Mouse (Mus musculus) layer of hippocampus, adult 2 months (tissue): ENCODE results near the gene Gsdma. TPM values are rescaled to one million over a fixed set of nuclear protein-coding genes. Genes with fewer than 3 reads are reported as not detected.
"Not testable (repeated sequence)": the region's sequence is repeated elsewhere in the genome, so short reads cannot be mapped to it uniquely, and the experiment has no call there.

Source experiments
- DNase-seq, 2 experiments: peaks; one replicate each; pipeline ENCODE4 v3.0.0; 2022; ENCODE audit warnings: low spot score in 2 of 2
- H3K27ac ChIP-seq: fragments of 200-600 bp; 2 replicates; pipeline ENCODE4 v1.8.1; 2022
- H3K4me3 ChIP-seq: fragments of 200-600 bp; 2 replicates; pipeline ENCODE4 v1.8.1; 2022; ENCODE audit warnings: mild to moderate bottlenecking
- CTCF ChIP-seq: fragments of 200-600 bp; conservative IDR thresholded peaks from 2 replicates; pipeline ENCODE4 v1.8.1; 2022; ENCODE audit warnings: antibody characterized with exemption, mild to moderate bottlenecking, moderate library complexity
- total RNA-seq, 2 experiments: library from RNA; stranded (reverse); gene quantifications; 2 replicates each; pipeline ENCODE4 v1.2.3; 2021

The Gsdma gene
- total RNA-seq, 2 experiments from 2014 or later, result not detected

DNA sequence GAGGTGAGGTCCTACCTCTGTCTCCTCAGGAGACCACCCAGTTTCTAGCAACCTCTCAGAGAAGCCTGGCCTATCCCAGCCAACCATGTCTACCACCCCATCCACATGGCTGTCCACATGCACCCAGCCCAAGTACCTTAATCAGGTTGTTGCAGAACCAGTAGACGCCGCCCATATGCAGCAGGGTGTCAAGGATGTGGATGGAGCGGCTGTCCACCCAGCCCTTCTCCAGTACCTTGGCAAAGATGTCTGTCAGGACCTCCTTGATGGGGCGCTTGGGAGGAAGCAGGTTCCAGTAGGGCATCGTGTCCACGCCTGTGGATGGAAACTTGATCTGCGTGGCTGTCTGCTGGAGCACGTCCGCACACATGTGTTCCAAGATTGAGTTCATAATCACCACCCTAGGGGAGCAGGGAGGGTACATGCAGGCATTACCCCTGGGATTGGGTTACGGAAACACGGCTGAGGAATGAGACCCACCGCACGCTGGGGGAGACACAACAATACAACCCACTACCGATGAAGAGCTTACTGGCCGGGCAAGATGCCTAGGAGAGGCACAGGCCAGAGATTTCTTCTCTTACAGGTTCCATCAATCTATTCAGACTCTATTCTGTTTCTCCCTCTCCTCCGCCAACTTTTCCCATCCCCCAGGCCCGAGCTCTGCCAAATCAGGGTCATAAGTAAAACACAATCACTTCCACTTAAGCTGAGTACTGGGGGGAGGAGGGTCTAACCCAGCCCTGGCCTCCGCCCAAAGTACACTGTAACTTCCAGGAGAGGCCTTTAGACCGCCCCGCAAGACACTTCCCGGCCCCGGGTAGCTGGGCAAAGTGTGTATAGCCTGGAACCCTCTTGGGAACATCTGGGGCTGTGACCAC, 43.5 kb downstream of the Gsdma start:
- Histone ChIP-seq H3K4me3 (no peak overlapping the region), H3K27ac (no peak overlapping the region)
- no peak for DNase-seq
- TF ChIP-seq CTCF, result no peak

DNA sequence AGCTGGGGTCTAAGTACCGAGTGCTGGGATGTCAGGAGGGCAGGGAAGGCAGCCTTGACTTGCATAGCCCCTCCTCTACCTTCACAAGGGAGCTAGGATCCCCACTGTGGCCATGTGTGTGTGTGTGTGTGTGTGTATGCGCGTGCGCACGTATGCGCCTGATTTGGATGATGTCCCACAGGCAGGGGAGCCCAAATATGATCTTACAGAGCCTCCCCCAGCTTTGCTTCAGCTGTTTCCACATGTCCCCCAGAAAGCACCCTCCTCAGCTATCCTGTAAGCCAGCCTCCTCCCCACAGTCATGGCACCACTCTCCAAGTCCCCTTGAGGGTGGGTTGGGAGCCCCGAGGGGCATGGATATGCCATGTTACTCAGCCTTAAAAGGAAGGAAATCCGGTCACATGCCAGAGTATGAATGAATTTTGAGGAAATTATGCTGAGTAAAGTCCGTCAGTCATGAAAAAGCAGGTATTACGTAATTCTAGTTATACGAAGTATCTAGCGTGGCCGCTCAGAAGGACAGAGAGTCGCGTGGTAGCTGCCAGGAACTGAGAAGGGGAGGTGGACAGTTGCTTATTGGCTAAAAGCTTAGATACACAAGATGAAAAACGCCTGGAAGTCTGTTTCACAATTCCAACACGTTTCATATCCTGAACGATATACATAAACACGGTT, 44.3 kb downstream of the Gsdma start:
- no peak for DNase-seq
- no peak overlapping the region for H3K4me3 ChIP-seq
- TF ChIP-seq CTCF, result no peak
- H3K27ac ChIP-seq, result no peak overlapping the region

DNA sequence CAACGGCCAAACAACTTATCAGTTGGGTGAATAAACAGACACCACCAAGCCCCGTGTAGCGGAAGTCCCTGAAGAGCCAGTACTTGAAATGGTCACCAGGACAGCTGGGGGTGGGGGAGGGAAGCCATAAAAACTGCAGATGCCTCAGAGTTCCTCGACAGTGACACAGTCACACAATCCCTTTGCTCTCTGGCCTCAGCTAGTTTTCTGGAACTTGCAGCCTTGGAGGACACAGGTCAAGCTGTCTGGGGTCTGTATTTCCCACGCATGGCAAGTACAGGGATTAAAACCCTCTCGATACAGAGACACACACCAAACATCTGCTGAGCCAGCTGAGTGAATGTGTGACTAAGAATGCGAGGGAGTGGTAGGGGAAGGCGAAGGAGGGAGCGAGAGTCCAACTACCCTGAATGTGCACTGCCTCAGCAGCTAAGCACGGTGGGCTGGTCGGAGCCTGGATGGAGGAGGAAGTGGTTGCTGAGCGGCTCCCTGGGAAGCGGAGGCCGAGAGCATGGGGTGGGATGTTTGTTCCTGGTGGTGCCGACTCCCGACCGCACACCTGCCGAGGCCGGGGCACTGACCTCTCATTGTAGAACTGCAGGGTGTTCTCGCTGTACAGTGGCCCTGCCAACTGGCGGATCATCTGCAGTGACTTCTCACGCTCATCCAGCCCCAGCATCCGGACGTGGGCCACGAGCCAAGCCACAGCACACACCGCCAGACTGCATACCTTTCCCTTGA, 45.0 kb downstream of the Gsdma start:
- DNase-seq, result no peak
- H3K27ac ChIP-seq, result peak overlapping the region; percentile 29; the same call in 1 of the 2 replicates
- TF ChIP-seq CTCF, result no peak
- H3K4me3 ChIP-seq, result no peak overlapping the region; the same call in 1 of the 2 replicates

DNA sequence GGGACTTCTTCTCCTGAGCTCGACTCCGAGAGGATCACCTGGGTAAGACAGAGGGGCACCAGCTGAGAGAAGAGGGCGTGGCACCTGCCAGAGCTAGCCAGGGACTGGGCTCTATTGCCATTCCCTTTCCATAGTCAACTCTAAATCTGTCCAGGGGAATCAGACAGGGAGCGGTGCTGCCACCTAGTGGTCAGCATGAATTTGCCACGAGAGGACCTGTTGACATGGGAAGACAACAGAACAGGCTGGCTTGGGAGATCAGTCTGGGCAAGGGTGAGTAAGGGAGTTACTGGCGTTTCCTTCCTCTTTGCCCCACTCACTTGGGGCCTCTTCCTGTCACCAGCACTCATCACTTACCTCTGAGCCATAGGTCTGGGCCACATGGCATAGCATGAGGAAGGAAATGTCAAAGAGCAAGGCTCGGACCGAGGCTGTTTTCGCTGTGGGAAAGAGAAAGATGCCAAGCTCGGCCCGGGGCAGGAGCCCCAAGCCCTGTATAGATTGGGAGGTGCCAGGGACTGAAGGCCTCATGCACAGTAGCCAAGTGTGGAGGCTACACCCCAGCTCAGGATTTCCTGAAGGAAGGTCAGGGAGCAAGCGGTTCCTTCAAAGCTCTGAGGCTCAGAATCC, 46.4 kb downstream of the Gsdma start:
- peak; percentile 71 to 86 for DNase-seq
- 0 out of 2 replicates have a peak overlapping the region, but pooled peaks have one; percentile 19 for H3K27ac ChIP-seq
- TF ChIP-seq CTCF, result peak; percentile 96
- H3K4me3 ChIP-seq, result no peak overlapping the region

DNA sequence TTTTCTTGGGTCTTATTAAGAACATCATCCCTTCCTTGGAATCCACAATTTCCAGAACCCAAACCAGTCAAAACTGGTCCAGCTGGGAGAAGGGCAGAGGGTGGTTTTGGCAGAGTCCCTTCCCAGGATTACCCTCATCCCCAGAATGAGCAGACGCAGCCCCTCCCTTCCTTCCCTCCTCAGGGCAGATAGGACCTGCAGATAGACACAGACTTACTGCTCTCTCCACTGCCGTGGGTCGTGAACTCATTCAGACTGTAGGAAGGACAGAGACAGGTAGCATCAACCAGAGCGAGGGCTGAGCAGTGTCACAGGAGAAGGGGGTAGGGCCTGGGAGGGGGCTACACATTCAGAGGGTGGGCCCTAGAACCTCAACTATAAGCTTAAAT, 46.9 kb downstream of the Gsdma start:
- Histone ChIP-seq H3K27ac (0 out of 2 replicates have a peak overlapping the region, but pooled peaks have one; percentile 19), H3K4me3 (no peak overlapping the region)
- TF ChIP-seq CTCF, result no peak
- DNase-seq, result no peak

DNA sequence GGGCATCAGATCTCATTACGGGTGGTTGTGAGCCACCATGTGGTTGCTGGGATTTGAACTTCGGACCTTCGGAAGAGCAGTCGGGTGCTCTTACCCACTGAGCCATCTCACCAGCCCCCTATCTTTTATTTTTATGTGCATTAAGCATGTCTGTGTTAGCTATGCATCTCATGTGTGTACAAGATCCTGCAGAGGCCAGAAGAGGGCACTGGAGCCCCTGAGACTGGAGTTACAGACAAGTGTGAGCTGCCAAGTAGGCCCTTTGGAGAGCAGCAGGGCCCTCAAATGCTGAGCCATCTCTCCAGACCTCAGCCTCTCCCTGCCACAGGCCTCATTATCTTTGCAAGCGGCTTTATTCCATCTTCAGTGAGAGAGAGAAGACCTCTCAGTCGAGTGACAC, 47.9 kb downstream of the Gsdma start:
- not testable (repeated sequence) for H3K4me3 ChIP-seq, DNase-seq, H3K27ac ChIP-seq
- TF ChIP-seq CTCF, result peak; percentile 65

DNA sequence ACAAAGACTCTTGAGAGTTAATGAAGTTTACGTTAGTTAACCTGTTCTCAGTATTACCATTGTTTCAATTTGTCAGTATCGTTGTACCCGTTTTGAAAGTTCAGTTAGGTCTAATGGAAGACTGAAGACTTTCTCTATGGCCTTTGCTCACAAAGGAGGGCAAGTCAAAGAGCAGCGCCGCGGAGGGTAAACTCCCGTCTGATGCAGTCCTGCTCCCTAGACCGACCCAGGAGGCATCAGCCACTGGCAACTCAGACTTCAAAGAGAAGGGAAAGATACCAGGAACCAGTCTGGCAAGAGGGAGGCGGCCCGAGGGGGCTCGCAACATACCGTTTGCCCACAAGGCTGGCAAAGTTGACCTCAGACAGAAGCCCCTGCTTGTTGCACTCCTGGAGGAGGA, 49.6 kb downstream of the Gsdma start:
- Histone ChIP-seq H3K4me3 (no peak overlapping the region), H3K27ac (no peak overlapping the region)
- no peak for TF ChIP-seq CTCF
- DNase-seq, result no peak

DNA sequence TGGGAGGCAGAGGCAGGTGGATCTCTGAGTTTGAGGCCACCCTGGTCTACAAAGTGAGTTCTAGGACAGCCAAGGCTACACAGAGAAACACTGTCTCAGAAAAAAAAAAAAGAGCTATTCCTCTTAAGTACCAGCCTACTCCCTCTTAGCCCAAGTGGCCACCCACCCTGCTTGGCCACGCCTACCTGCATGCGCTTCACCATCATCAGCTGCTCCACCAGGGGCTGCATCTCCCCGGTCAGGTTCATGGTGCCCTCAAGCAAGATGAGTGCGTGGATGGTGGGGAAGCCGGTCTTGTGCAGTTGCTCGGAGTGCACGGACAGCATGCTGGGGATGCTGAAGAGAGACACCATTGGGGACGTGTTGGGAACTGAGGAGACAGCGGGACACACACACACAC, 51.8 kb downstream of the Gsdma start:
- no peak for DNase-seq
- no peak for TF ChIP-seq CTCF
- H3K27ac ChIP-seq, result no peak overlapping the region

DNA sequence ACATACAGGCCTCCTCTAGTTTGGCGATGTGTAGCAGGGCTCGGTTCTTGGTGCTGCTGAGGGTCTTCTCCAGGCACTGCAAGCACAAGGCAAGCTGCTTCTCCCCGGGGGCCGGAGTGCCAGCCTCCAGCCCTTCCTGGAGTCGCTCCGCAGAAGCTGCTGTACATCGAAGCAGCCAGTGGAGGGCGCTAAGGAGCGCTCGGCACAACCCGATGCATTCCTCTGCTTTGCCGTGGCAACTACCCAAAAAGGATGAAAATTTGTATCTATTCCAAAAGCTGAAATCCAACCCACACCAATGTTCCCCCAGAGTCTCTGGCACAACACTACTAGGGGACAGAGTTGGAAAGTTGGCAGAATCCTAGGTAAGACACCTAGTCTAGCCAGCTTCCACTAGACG, 53.8 kb downstream of the Gsdma start:
- peak; percentile 83 to 90 for DNase-seq
- Histone ChIP-seq H3K4me3 (peak overlapping the region; percentile 22; the same call in 1 of the 2 replicates), H3K27ac (peak overlapping the region; percentile 66)
- TF ChIP-seq CTCF, result peak; percentile 99

More for the DNA sequence above, 51.8 kb downstream of the Gsdma start:
- H3K4me3 ChIP-seq, result no peak overlapping the region

DNA sequence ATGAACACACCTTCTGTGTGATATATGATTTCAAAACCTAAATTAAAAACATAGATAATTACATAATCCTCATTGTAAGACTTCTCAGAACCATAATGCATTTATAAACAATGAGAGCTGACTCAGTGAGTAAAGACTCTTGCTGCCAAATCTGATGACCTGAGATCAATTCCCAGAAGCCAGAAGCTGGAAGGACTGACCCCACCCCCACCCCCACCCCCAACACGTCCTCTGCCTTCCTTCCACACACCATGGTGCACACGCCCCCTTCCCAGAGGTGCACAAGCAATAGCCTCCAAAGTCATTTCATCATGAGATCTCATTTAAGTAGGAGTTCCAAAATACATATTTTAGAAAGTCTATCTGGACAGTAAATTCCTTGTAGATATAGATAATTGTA, 56.6 kb downstream of the Gsdma start:
- no peak for DNase-seq
- Histone ChIP-seq H3K27ac (peak overlapping the region; percentile 74), H3K4me3 (no peak overlapping the region)
- TF ChIP-seq CTCF, result no peak

DNA sequence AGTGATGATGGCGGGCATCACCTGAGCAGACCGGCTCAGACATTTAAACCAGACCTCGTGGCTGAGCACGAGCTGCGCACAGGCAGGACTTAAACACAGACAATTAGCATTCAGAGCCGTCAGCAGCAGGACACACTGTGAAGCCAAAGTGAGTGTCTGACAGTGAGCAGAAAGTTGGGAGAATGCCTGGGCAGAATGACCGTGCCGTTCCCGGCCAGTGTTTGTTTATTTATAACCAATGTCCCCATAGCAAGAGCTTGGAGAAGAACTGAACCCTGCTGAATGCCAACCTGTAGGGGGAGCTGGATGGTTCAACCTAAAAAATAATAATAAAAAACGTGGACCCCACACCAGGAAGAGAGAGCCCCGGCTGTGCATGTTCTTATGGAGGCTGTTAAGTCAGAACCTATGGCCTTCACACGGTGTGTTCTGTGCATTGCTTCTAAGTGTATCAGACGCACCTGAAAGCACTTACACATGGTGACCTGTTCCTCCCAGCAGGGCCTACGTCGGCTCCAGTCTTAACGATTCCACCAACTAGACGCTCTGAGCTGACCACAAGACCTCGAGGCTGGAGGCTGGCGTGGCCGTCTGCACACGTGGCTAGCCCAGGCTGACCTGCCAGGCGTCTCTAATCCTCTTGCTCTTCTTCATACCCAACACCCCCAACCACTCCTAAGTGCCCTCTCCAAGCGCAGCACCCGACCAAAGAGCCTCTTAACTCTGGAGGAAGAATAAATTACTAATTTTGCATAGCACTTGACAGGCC, 57.5 kb downstream of the Gsdma start:
- H3K27ac ChIP-seq, result peak overlapping the region; percentile 74
- no peak for DNase-seq
- TF ChIP-seq CTCF, result peak; percentile 80
- H3K4me3 ChIP-seq, result no peak overlapping the region

DNA sequence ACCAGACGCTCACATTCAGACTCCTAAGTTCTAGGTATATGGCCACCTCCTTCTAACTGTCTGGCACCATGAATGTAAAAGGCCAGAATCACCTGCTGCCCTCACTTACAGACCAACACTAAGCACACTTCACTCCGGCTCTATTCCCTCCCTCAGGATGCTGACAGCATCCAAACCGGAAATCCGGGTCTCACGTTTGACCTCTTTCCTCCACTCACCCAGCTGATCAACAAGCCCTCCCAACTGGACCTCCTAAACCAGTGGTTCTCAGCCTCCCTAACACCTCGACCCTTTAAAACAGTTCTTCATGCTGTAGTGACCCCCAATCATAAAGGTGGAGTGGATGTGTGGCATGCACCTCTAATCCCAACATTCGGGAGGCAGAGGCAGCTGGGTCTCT, 58.9 kb downstream of the Gsdma start:
- H3K27ac ChIP-seq, result peak overlapping the region; percentile 74; the same call in 1 of the 2 replicates
- no peak for DNase-seq
- no peak overlapping the region for H3K4me3 ChIP-seq
- TF ChIP-seq CTCF, result no peak
